Mouse (Mus musculus) ES-E14 (cell line): Measurements from ENCODE around the gene Gipc1. TPM values are rescaled to one million over a fixed set of nuclear protein-coding genes. Genes with fewer than 3 reads are reported as not detected.

ENCODE experiments used
- DNase-seq: peaks from one replicate; pipeline ENCODE4 v3.0.0-alpha.2; 2013; ENCODE audit warnings: low read depth, low spot score
- H3K27ac ChIP-seq: 2 replicates; pipeline ENCODE4 v1.5.1; 2012; ENCODE audit warnings: low read depth, mild to moderate bottlenecking, low read length, moderate library complexity, mixed read lengths; ENCODE audit not compliant: poor library complexity, insufficient read depth, severe bottlenecking
- H3K36me3 ChIP-seq: 2 replicates; pipeline ENCODE4 v1.6.1; 2012; ENCODE audit warnings: mild to moderate bottlenecking, low read length, moderate library complexity, mixed read lengths; ENCODE audit not compliant: control insufficient read depth, poor library complexity, insufficient read depth, severe bottlenecking
- H3K4me1 ChIP-seq, 2 experiments: fragments of 150-350 bp in 1 of 2; sonication (generic) in 1 of 2; 2 replicates each; pipeline ENCODE4 v1.6.1; 2012; ENCODE audit warnings: low read length in 2 of 2, mild to moderate bottlenecking in 1 of 2, mixed read lengths in 1 of 2; ENCODE audit not compliant: control insufficient read depth in 2 of 2, insufficient read depth in 2 of 2, poor library complexity in 1 of 2
- H3K4me3 ChIP-seq, 2 experiments: fragments of 150-350 bp in 1 of 2; sonication (generic) in 1 of 2; 2 replicates each; pipeline ENCODE4 v1.5.1; 2012; ENCODE audit warnings: low read length in 2 of 2, low read depth in 1 of 2, mild to moderate bottlenecking in 1 of 2, mixed read lengths in 1 of 2; ENCODE audit not compliant: insufficient read depth in 1 of 2, poor library complexity in 1 of 2, severe bottlenecking in 1 of 2
- H3K9ac ChIP-seq: 2 replicates; pipeline ENCODE4 v1.6.1; 2012; ENCODE audit warnings: low read depth, mild to moderate bottlenecking, low read length, mixed read lengths; ENCODE audit not compliant: poor library complexity, insufficient read depth, severe bottlenecking
- H3K9me3 ChIP-seq: fragments of 150-350 bp; sonication (generic); 2 replicates; pipeline ENCODE4 v1.6.1; 2012; ENCODE audit warnings: low read depth, mild to moderate bottlenecking, low read length; ENCODE audit not compliant: control insufficient read depth, insufficient read depth
- CHD2 ChIP-seq: IDR thresholded peaks from 2 replicates; pipeline ENCODE4 v1.6.1; 2014; ENCODE audit warnings: mild to moderate bottlenecking, low read depth, low read length, inconsistent platforms
- HCFC1 ChIP-seq: IDR thresholded peaks from 2 replicates; pipeline ENCODE4 v1.6.1; 2012; ENCODE audit warnings: low read length, inconsistent platforms, borderline replicate concordance; ENCODE audit not compliant: insufficient read depth
- MAFK ChIP-seq: IDR thresholded peaks from 2 replicates; pipeline ENCODE4 v1.6.1; 2014; ENCODE audit warnings: mild to moderate bottlenecking, low read depth, low read length, inconsistent platforms; ENCODE audit not compliant: insufficient read depth
- ZC3H11A ChIP-seq: IDR thresholded peaks from 2 replicates; pipeline ENCODE4 v1.6.1; 2012; ENCODE audit warnings: low read depth, mild to moderate bottlenecking, inconsistent platforms, low read length, borderline replicate concordance
- ZNF384 ChIP-seq: IDR thresholded peaks from 2 replicates; pipeline ENCODE4 v1.6.1; 2012; ENCODE audit warnings: low read depth, low read length, inconsistent platforms
- in situ Hi-C, 2 experiments: fragments of 600-800 bp; cut with MboI; formaldehyde crosslinking; loops; one replicate each; pipeline ENCODE4 v1.15.1; 2025; ENCODE audit warnings: low sequenced_read_pairs in 2 of 2, inconsistent platforms in 1 of 2; ENCODE audit not compliant: unreplicated experiment in 2 of 2
- total RNA-seq: library from RNA; depleted of rRNA; stranded (reverse); fragments of 300-350 nt; gene quantifications from 2 replicates; pipeline ENCODE4 v1.2.3, GENCODE M21; 2012

Gipc1 gene
- total RNA-seq, 1 experiment = 73.7 TPM

- H3K27ac ChIP-seq = no peak overlapping the region
- peaks cover 9% of the 10 kb centered on the region; the same call in 1 of the 2 replicates for H3K36me3 ChIP-seq
- in situ Hi-C loops = no loop called here
- no peak overlapping the region for H3K4me3 ChIP-seq
- no peak overlapping the region for H3K9ac ChIP-seq
- TF ChIP-seq ZNF384 (no peak), HCFC1 (no peak), ZC3H11A (no peak), MAFK (no peak), CHD2 (no peak)
- 0 out of 4 replicates have a peak, but pooled peaks cover 0 to 5% of the 10 kb centered on the region in 2 experiments for H3K4me1 ChIP-seq
- no peaks in the 10 kb centered on the region for H3K9me3 ChIP-seq
- DNase-seq = no peak
Measured at GRCm38 (mm10) chr8:83674497-83674896, 22.0 kb downstream of the Gipc1 start.

- no peaks in the 10 kb centered on the region for H3K9me3 ChIP-seq
- no peak overlapping the region for H3K27ac ChIP-seq
- peaks cover 11% of the 10 kb centered on the region; the same call in 1 of the 2 replicates for H3K36me3 ChIP-seq
- no peak for TF ChIP-seq HCFC1
- no peak for TF ChIP-seq ZC3H11A
- TF ChIP-seq ZNF384 = no peak
- TF ChIP-seq MAFK = no peak
- in situ Hi-C loops = no loop called here
- H3K4me1 ChIP-seq = no peaks in the 10 kb centered on the region
- H3K4me3 ChIP-seq = no peak overlapping the region
- no peak overlapping the region for H3K9ac ChIP-seq
- no peak for DNase-seq
Measured at GRCm38 (mm10) chr8:83679866-83680265, 27.4 kb downstream of the Gipc1 start.

- no peak overlapping the region for H3K27ac ChIP-seq
- H3K4me3 ChIP-seq = no peak overlapping the region
- H3K9ac ChIP-seq = no peak overlapping the region
- H3K36me3 ChIP-seq = peaks cover 11% of the 10 kb centered on the region; the same call in 1 of the 2 replicates
- H3K9me3 ChIP-seq = no peaks in the 10 kb centered on the region
- in situ Hi-C loops = no loop called here
- TF ChIP-seq MAFK = no peak
- TF ChIP-seq ZC3H11A = no peak
- no peak for TF ChIP-seq ZNF384
- no peak for TF ChIP-seq CHD2
- TF ChIP-seq HCFC1 = no peak
- no peaks in the 10 kb centered on the region for H3K4me1 ChIP-seq
- DNase-seq = no peak
Measured at GRCm38 (mm10) chr8:83680603-83681002, 28.1 kb downstream of the Gipc1 start.

GRCm38 (mm10) chr8:83681099-83681498 lies 28.6 kb downstream of the Gipc1 start:
- no peak for DNase-seq
- no peaks in the 10 kb centered on the region for H3K4me1 ChIP-seq
- in situ Hi-C loops = no loop called here
- H3K27ac ChIP-seq = no peak overlapping the region
- H3K36me3 ChIP-seq = peaks cover 11% of the 10 kb centered on the region; the same call in 1 of the 2 replicates
- no peak overlapping the region for H3K9ac ChIP-seq
- H3K9me3 ChIP-seq = no peaks in the 10 kb centered on the region
- no peak overlapping the region for H3K4me3 ChIP-seq
- TF ChIP-seq ZC3H11A = no peak
- no peak for TF ChIP-seq CHD2
- no peak for TF ChIP-seq ZNF384
- no peak for TF ChIP-seq HCFC1
- TF ChIP-seq MAFK = no peak

GRCm38 (mm10) chr8:83684517-83684916 lies 32.0 kb downstream of the Gipc1 start:
- H3K4me1 ChIP-seq = no peaks in the 10 kb centered on the region
- H3K36me3 ChIP-seq = peaks cover 5% of the 10 kb centered on the region; the same call in 1 of the 2 replicates
- TF ChIP-seq ZC3H11A (no peak), HCFC1 (no peak), MAFK (no peak), ZNF384 (no peak), CHD2 (no peak)
- DNase-seq = no peak
- no peaks in the 10 kb centered on the region for H3K9me3 ChIP-seq
- no peak overlapping the region for H3K4me3 ChIP-seq
- no peak overlapping the region for H3K9ac ChIP-seq
- no peak overlapping the region for H3K27ac ChIP-seq
- in situ Hi-C loops = no loop called here
